Mouse (Mus musculus) adrenal gland, postnatal 36 days (tissue): ENCODE measurements at regions not wholly inside any gene's neighbourhood (a gene's known extent, or its start where the extent isn't known, plus 50 kb on each side); places are given as distances from the start of the nearest gene placed in this dataset.
"Not testable (repeated sequence)": the region's sequence is repeated elsewhere in the genome, so short reads cannot be mapped to it uniquely, and the experiment has no call there.

Source experiments
- DNase-seq, 2 experiments: peaks; one replicate each; pipeline ENCODE4 v3.0.0; 2021; ENCODE audit warnings: mixed read lengths in 1 of 2

- DNase-seq, result no peak
These were observed 68.0 kb upstream of the Tbl1xr1 start for GRCm38 (mm10) chr3:22008432-22008831.

GRCm38 (mm10) chr3:22009898-22010699, 66.4 kb upstream of the Tbl1xr1 start:
- no peak for DNase-seq

GRCm38 (mm10) chr3:22010700-22010991, 65.8 kb upstream of the Tbl1xr1 start:
- not testable (repeated sequence) for DNase-seq

- DNase-seq, result no peak
These were observed 55.0 kb upstream of the Tbl1xr1 start for GRCm38 (mm10) chr3:22021360-22021935.

- no peak for DNase-seq
These were observed 54.0 kb upstream of the Tbl1xr1 start for GRCm38 (mm10) chr3:22022418-22022817.

GRCm38 (mm10) chr3:22023049-22023448, 53.4 kb upstream of the Tbl1xr1 start:
- no peak for DNase-seq

DNA sequence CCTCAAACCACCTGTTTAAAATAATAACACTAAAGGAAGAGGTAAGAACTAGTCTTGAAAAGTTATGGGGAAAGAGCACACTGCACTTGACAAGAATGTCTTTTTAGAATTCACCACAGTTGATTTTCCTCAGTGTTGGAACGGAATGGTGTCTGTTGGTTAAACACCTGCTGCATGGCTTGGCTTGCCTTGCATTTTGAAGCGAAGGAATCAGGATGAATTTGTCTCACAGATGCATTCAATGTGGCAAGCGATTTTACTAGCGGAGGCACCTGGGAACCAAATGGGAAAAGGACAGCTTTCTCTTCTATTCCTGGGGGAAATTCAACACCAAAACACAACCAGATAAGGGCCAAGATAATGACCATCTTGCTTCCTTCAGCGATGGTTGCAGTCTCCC, 52.9 kb upstream of the Tbl1xr1 start:
- DNase-seq, result no peak

- no peak for DNase-seq
These were observed 52.3 kb upstream of the Tbl1xr1 start for GRCm38 (mm10) chr3:22024200-22024599.

- DNase-seq, result no peak
These were observed 51.3 kb upstream of the Tbl1xr1 start for GRCm38 (mm10) chr3:22025119-22025518.

DNA sequence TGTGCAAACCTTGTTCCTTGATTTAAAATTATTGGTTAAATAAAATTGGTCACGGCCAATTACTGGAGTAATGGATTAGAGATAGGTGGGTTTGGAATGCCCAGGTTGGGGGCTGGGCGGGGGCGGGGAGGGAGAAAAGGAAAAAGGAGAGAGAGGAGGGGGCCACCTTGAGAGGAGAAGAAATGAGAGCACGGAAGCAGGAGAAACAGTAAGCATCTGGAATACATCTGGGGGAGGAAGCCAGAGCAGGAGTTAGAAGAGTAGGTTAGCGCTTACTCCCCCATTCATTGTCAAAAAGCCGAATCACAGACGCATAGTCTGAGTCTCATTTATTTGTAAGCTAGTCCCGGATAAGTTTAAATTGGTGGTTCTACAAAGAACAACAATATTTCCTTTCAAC, 50.8 kb upstream of the Tbl1xr1 start:
- no peak for DNase-seq
